Mouse (Mus musculus): ENCODE results near the gene 6430571L13Rik. TPM values are rescaled to one million over a fixed set of nuclear protein-coding genes. Genes with fewer than 3 reads are reported as not detected.

The 6430571L13Rik gene
- polyA plus RNA-seq, 1 experiment = not detected

DNA sequence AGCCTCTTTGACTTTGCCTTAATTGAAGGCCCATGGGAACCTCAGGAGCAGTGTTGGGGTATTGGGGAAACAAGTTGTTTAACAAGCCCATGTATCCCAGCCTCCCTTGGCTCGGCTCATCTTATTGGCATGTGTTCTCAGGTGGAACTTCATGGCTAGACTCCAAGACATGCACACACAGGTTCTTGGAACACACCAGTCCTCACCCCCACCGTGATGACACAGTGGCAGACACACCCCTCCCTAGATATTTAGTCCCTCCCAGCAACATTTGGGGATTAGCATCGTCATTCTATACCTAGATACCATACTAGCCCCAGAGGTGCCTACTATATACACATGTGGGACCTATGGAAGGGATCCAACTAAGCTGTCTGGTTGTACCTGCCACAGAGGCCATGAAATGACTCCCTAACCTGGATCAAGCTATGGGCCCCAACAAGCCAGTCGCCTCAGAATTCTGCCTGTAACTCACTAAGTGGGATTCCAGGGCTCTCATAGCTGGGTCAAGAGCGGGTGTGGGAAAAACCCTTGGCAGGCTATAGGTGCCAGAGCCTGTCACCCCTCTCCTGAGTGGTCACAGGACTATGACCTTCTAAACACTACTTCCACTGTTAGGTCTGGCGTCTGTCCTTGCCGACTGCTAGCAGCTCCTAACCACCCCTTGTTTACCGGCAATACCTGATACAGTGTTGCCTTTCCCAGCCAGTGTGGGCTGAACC, 42.2 kb upstream of the 6430571L13Rik start:
- TF ChIP-seq POLR2A (IDR thresholded peaks at IDR 0.05; ENCODE audit: insufficient read depth, low read depth, low read length) (no peak), CTCF (IDR thresholded peaks at IDR 0.05; ENCODE audit: insufficient read depth, low read depth, low read length) (no peak)
- H3K4me1 ChIP-seq (ENCODE audit: control insufficient read depth, insufficient read depth, low read length) = peaks cover 25% of the 10 kb centered on the region
- 82% methylated on average over 8 of the region's 8 CpGs for WGBS
- H3K4me3 ChIP-seq (ENCODE audit: insufficient read depth, low read depth, low read length) = peak overlapping the region; percentile 72; the same call in 1 of the 2 replicates
- no peak overlapping the region for H3K27ac ChIP-seq (ENCODE audit: insufficient read depth, low read depth, low read length)

- no peak for TF ChIP-seq CTCF (IDR thresholded peaks at IDR 0.05; ENCODE audit: insufficient read depth, low read depth, low read length)
- TF ChIP-seq POLR2A (IDR thresholded peaks at IDR 0.05; ENCODE audit: insufficient read depth, low read depth, low read length) = no peak
- Histone ChIP-seq H3K27ac (ENCODE audit: insufficient read depth, low read depth, low read length) (no peak overlapping the region), H3K4me3 (ENCODE audit: insufficient read depth, low read depth, low read length) (no peak overlapping the region), H3K4me1 (ENCODE audit: control insufficient read depth, insufficient read depth, low read length) (peaks cover 29% of the 10 kb centered on the region)
- WGBS = 90% methylated on average over 6 of the region's 6 CpGs
Observed at GRCm38 (mm10) chr9:107298876-107299275, 41.5 kb upstream of the 6430571L13Rik start.

- 95% methylated on average over 7 of the region's 7 CpGs for WGBS
Observed at GRCm38 (mm10) chr9:107299783-107300182, 40.6 kb upstream of the 6430571L13Rik start.

DNA sequence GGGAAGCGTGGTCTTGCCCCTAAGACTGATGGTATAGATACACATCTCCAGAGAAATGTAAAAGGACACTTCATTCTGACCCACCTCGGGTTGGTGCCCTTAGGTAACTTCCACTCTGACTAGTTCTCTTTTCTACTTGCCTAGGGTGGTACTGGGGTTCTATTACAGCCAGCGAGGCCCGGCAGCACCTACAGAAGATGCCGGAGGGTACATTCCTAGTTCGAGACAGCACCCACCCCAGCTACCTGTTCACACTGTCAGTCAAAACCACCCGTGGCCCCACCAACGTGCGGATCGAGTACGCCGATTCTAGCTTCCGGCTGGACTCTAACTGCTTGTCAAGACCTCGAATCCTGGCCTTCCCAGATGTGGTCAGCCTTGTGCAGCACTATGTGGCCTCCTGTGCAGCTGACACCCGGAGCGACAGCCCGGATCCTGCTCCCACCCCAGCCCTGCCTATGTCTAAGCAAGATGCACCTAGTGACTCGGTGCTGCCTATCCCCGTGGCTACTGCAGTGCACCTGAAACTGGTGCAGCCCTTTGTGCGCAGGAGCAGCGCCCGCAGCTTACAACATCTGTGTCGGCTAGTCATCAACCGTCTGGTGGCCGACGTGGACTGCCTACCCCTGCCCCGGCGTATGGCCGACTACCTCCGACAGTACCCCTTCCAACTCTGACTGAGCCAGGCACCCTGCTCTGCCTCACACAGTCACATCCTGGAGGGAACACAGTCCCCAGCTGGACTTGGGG, 40.0 kb upstream of the 6430571L13Rik start:
- TF ChIP-seq POLR2A (IDR thresholded peaks at IDR 0.05; ENCODE audit: insufficient read depth, low read depth, low read length) = no peak
- TF ChIP-seq CTCF (IDR thresholded peaks at IDR 0.05; ENCODE audit: insufficient read depth, low read depth, low read length) = no peak
- WGBS = 94% methylated on average over 30 of the region's 30 CpGs
- H3K4me3 ChIP-seq (ENCODE audit: insufficient read depth, low read depth, low read length) = no peak overlapping the region
- H3K4me1 ChIP-seq (ENCODE audit: control insufficient read depth, insufficient read depth, low read length) = peaks cover 29% of the 10 kb centered on the region
- H3K27ac ChIP-seq (ENCODE audit: insufficient read depth, low read depth, low read length) = no peak overlapping the region

More at GRCm38 (mm10) chr9:107299783-107300182, 40.6 kb upstream of the 6430571L13Rik start:
- Histone ChIP-seq H3K27ac (ENCODE audit: insufficient read depth, low read depth, low read length) (no peak overlapping the region), H3K4me3 (ENCODE audit: insufficient read depth, low read depth, low read length) (no peak overlapping the region), H3K4me1 (ENCODE audit: control insufficient read depth, insufficient read depth, low read length) (peaks cover 29% of the 10 kb centered on the region)
- TF ChIP-seq CTCF (IDR thresholded peaks at IDR 0.05; ENCODE audit: insufficient read depth, low read depth, low read length) (no peak), POLR2A (IDR thresholded peaks at IDR 0.05; ENCODE audit: insufficient read depth, low read depth, low read length) (no peak)

DNA sequence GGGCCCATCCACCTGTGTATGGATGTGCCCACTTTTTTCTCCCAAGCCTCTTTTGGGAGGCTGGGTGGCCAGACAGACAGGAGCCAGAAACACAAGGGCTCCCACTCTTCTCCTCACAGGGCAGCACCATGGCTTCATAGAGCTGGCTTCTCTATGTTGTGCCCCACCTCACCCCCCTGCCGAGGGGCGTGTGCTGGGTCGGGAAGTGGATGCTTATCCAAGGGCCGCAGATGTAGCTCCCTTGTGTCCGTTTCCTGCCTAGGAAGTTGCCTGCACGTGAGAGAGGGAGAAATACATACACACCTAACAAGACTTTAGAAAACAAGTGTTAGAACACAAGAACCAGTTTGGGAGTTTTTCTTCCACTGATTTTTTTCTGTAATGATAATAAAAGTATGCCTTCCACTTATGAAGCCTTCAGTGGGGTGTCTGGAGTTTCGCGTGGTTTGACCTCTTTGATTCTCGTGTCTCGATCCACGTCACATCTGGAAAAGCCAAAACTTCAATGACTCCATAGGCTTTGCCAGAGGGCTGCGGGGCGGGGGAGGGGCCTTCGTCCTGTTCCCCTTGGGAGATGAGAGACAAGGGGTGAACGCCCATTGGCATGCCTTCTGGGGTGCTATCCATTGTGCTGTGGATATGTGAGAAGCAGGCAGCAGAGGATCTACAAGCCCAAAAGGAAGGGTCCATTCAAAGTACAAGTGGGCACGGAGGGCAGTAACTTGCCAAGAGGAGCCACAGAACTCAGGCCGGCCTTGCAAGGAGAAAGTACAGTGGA, 38.7 kb upstream of the 6430571L13Rik start:
- Histone ChIP-seq H3K4me1 (ENCODE audit: control insufficient read depth, insufficient read depth, low read length) (peaks cover 29% of the 10 kb centered on the region), H3K27ac (ENCODE audit: insufficient read depth, low read depth, low read length) (no peak overlapping the region), H3K4me3 (ENCODE audit: insufficient read depth, low read depth, low read length) (no peak overlapping the region)
- no peak for TF ChIP-seq CTCF (IDR thresholded peaks at IDR 0.05; ENCODE audit: insufficient read depth, low read depth, low read length)
- TF ChIP-seq POLR2A (IDR thresholded peaks at IDR 0.05; ENCODE audit: insufficient read depth, low read depth, low read length) = no peak
- 86% methylated on average over 17 of the region's 17 CpGs for WGBS

DNA sequence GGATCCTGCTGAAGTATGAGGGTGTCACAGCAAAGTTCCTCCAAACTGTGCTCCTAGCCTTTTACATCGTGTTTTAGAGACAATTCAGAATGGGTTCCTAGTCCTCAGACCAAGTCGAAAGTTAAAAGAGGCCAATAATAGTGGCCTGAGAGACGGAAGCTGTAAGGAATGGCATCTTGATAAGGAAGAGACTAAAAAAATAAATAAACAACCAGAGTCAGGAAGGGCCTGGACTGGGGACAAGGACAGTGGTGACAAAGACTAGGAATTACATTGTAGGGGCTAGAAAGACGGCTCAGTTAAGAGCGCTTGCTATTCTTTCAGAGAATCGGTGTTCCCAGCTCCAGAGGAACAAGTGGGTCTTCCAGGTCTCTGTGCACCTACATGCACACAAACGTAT, 37.8 kb upstream of the 6430571L13Rik start:
- TF ChIP-seq CTCF (IDR thresholded peaks at IDR 0.05; ENCODE audit: insufficient read depth, low read depth, low read length) (no peak), POLR2A (IDR thresholded peaks at IDR 0.05; ENCODE audit: insufficient read depth, low read depth, low read length) (no peak)
- WGBS = 88% methylated on average over 7 of the region's 7 CpGs
- H3K4me1 ChIP-seq (ENCODE audit: control insufficient read depth, insufficient read depth, low read length) = peaks cover 37% of the 10 kb centered on the region
- no peak overlapping the region for H3K4me3 ChIP-seq (ENCODE audit: insufficient read depth, low read depth, low read length)
- H3K27ac ChIP-seq (ENCODE audit: insufficient read depth, low read depth, low read length) = no peak overlapping the region

- Histone ChIP-seq H3K4me1 (ENCODE audit: control insufficient read depth, insufficient read depth, low read length) (peaks cover 37% of the 10 kb centered on the region), H3K27ac (ENCODE audit: insufficient read depth, low read depth, low read length) (no peak overlapping the region), H3K4me3 (ENCODE audit: insufficient read depth, low read depth, low read length) (no peak overlapping the region)
- TF ChIP-seq CTCF (IDR thresholded peaks at IDR 0.05; ENCODE audit: insufficient read depth, low read depth, low read length) = no peak
- TF ChIP-seq POLR2A (IDR thresholded peaks at IDR 0.05; ENCODE audit: insufficient read depth, low read depth, low read length) = no peak
- 58% methylated on average over 9 of the region's 9 CpGs for WGBS
Observed at GRCm38 (mm10) chr9:107303121-107303820, 37.1 kb upstream of the 6430571L13Rik start.

GRCm38 (mm10) chr9:107303900-107304299, 36.5 kb upstream of the 6430571L13Rik start:
- TF ChIP-seq POLR2A (IDR thresholded peaks at IDR 0.05; ENCODE audit: insufficient read depth, low read depth, low read length) (no peak), CTCF (IDR thresholded peaks at IDR 0.05; ENCODE audit: insufficient read depth, low read depth, low read length) (no peak)
- 88% methylated on average over 5 of the region's 5 CpGs for WGBS
- H3K27ac ChIP-seq (ENCODE audit: insufficient read depth, low read depth, low read length) = no peak overlapping the region
- H3K4me1 ChIP-seq (ENCODE audit: control insufficient read depth, insufficient read depth, low read length) = peaks cover 40% of the 10 kb centered on the region
- H3K4me3 ChIP-seq (ENCODE audit: insufficient read depth, low read depth, low read length) = no peak overlapping the region
